ENCODE assay signal across 21 mouse cellular contexts in the genomic region with DNA sequence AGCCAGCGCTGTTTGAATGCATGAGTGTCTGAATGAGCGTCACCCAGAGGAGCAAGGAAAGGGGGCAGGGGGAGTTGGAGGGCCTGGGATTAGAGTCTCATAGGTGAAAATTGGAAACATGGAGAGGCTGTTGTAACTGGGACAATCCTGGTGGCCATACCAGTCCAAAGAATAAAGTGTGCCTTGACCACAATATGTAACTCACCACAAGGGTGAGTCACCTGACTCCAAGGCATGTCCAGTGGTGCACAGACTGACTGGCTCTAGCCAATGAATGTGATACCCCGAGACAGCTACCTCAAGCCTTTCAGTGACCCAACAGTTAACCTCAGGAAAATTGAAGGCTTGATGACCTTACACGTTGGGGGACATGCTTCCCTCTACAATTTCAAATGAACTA.
"Had no signal": no experiment of that assay in that cellular context is flagged by ENCODE, and none has a peak within 500 bp of the region (broad histone marks: within the 10 kb centered on the region; RNA-seq: fewer than 3 reads in every experiment).

No protein-coding gene starts in this region.

- H3K36me3 ChIP-seq: heart, embryonic 10.5 days; heart, embryonic 12.5 days; hindbrain, embryonic 10.5 days; hindbrain, embryonic 12.5 days; liver, embryonic 12.5 days had no signal

- H3K4me2 ChIP-seq: heart, embryonic 12.5 days; hindbrain, embryonic 12.5 days; hindbrain, embryonic 14.5 days; intestine, embryonic 15.5 days; limb, embryonic 13.5 days; limb, embryonic 15.5 days; liver, embryonic 12.5 days had no signal

- H3K27me3 ChIP-seq: hindbrain, embryonic 12.5 days; intestine, embryonic 15.5 days; limb, embryonic 13.5 days; limb, embryonic 15.5 days; liver, embryonic 12.5 days had no signal

- H3K4me3 ChIP-seq: heart, embryonic 10.5 days; heart, embryonic 12.5 days; hindbrain, embryonic 10.5 days; hindbrain, embryonic 12.5 days; intestine, embryonic 15.5 days; layer of hippocampus, adult 2 months; limb, embryonic 13.5 days; limb, embryonic 15.5 days; liver, embryonic 12.5 days had no signal

- DNase-seq: gastrocnemius, postnatal 25 days; heart, adult 18-20 months; heart, postnatal 10 days; heart, postnatal 4 days; kidney, adult 18-20 months; kidney, adult 8-10 months; kidney, postnatal 10 days; kidney, postnatal 25 days; kidney, postnatal 4 days; layer of hippocampus, postnatal 36 days; left cerebral cortex, postnatal 4 days had no signal
